Mouse (Mus musculus) adrenal gland, postnatal 10 days (tissue): ENCODE data around the gene Adora3. TPM values are rescaled to one million over a fixed set of nuclear protein-coding genes. Genes with fewer than 3 reads are reported as not detected.

Source experiments
- DNase-seq: peaks from one replicate; pipeline ENCODE4 v3.0.0; 2021; ENCODE audit warnings: mixed read lengths
- total RNA-seq, 2 experiments: library from RNA; stranded (reverse); gene quantifications; 2 replicates each; pipeline ENCODE4 v1.2.3; 2021

The Adora3 gene
- total RNA-seq, 2 experiments from 2014 or later, result 0.54 TPM; not detected in 1

DNA sequence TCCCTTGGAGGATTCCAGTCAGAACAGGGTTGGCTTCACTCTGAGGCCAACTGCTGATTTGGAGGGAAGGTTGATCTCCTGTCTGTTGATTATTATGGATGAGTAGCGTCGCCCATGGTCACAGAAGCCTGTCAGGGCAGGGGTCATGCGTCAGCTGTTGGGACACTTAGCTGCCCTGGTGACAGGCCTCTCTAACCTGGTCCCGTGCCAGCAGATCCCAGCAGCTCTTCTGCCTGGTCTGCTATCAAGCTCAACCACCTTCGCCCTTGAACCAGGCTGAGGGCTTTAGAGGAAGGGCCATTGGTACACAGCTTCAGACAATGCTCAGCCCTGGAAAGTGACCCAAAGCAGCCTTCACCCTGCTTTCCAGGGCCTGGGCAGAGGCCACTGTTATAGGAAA is 5.4 kb downstream of the Adora3 start:
- DNase-seq, result peak; percentile 79

DNA sequence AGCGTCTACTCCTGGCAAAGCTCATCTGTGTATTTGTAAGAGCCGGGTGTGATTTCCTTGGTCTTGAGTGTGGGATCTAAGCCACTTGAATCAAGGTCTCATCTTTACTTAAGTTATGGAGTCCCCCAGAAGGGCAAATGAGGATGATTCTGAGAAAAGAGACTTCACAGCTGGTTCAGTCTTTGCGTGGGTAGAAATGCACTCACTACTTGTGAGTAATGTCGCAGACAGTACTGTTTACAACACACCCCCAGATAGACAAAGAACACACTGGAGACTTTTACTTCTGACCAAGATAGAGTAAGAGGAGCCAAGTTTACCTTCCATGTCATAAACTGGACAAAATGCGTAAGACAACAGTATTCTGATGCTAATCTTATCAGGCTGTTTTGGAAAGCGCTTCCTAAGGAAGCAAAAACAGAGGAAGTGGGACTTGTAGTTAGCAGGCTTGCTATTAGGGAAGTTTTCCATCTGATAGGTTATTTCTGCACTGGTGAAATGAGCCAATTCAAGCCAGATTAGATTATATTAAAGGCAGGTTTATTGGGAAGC is 6.7 kb downstream of the Adora3 start:
- DNase-seq, result no peak

DNA sequence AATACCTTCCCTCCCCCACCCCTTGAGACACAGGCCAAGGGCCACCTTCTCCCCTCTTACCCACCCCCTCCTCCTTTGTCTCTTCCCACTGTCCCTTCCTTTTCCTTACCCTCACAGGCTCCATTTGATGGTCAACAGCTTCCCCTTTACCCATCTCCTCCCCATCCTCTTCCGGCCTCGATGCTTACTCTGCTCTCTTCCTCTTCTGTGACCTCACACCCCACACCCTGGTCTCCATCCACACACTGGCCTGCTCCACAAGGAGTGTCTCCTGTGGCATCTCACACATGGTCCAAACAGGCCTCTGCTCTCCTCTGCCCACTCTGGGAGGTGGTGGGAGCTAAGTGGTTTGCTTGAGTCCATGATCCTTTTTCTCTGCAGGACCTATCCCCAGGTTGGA is 7.3 kb downstream of the Adora3 start:
- DNase-seq, result no peak

DNA sequence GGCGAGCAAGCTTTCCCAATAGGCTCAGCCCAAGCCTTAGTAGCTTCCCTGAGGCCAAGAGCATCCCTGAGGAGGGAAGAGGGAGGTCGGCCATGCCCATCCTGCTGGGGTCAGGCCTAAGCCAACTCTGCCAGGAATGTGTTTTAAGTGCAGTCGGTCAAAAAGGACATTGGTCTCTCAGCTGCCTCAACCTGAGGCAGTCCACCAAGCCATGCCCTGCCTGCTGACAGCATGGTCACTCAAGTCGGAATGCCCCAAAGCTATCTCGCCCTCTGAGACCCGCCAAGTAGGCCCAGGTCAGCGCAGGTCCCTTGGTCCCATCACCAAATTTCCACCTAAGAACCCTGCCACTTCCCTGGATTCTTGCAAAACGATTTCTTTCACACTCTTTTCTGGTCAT is 8.1 kb downstream of the Adora3 start:
- no peak for DNase-seq

DNA sequence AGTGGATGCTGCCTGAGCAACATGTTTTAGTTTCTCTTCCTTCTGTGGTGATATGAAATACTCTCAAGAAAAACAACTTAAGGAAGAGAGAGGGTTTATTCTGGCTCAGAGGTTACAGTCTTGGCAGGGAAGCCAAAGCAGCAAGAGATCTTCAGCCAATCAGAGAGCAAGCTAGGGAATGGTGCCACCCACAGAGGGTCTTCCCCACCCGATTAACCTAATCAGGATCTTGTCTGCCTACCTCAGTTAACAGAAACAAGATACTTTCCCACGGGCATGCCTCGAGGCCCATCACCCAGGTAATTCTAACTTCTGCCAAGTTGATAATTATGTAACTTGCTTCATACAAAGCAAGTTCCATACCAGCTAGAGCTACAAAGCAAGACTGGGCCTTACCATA is 9.8 kb downstream of the Adora3 start:
- DNase-seq, result no peak

DNA sequence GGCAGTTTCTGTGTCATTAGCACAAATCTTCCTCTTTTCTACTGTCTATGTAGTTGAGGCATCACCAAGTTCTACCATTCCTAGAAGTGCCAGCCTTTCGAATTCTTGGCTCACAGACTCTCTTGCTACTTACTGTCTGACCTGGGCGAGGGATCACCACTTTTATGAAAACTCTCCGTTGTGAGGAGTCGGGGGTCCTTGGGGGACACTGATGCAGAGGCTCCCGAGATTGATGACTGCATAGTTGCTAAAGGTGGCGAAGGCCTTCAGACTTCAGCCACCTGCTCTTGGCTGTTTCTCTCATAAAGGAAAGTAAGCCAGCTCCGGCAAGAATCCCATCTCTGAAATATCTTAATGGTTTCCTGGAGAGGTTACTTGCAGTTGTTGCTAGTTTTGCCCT is 11.4 kb downstream of the Adora3 start:
- DNase-seq, result no peak

DNA sequence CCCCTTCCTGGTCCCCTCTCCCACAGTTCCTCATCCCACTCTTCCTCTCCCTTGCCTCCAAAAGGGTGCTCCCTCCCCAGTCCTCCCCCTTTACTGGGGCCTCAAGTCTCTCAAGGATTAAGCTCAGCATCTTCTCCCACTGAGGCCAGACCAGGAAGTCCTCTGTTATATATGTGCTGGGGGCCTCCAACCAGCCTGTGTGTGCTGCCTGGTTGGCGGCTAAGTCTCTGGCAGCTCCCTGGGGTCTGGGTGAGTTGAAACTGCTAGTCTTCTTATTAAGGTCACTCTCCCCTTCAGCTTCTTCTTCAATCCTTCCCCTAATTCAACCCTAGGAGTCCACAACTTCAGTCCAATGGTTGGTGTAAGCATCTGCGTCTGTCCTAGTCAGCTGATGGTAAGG is 12.5 kb downstream of the Adora3 start:
- DNase-seq, result no peak

DNA sequence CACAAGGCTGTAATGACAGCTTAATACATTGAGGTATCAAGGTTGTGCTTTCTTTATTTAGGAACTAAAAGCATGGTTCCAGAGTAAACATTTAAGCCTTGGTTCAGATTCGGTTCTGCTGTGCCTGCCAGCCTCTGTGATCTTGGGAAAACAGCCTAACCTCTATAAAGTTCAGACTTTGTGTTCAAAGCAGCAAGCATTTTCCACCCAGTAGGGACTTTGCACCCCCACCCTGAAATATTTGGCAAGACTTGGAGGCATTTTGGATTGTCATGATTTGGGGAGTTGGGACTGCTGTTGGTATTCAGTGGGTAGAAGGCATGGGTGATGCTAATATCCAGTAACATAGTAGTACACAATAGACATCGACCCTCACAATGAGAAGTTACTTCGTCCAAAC is 18.3 kb downstream of the Adora3 start:
- no peak for DNase-seq

DNA sequence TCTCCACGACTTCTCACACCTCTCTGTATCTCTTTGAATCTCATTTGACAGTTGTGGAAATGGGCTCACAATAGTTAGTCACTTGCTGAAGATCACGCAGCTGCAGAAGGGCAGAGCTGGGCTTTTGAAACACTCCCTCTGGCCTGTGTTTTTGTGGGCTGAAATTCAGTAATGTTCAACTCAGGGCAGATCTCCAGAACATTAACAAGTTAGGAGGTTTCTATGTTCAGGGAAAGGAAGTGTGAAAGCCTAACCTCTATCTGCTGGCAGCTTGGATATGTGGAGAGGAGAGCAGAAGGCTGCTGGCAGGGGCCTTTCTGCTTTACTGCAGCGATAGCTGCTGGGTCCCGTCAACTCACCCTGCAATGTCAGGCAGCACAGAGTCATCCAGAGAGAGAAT is 19.6 kb downstream of the Adora3 start:
- DNase-seq, result no peak

DNA sequence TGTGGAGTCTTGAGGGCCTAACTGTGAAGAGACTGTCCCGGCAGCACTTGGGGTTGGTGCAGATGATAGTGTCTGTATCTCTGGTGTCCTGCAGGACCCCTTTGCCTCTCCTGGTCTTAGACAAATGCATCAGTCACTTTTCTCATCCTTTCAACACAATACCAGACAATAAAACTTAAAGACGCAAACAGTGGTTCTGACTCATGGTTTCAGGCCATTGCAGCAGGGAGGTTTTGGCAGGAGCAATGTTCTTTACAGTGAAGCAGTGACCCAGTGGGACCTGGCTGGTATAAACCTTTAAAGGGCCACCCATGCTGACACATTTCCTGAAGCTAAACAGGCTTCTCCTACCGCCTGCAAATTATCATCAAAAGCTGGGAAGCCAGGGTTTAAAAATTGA is 20.5 kb downstream of the Adora3 start:
- no peak for DNase-seq

DNA sequence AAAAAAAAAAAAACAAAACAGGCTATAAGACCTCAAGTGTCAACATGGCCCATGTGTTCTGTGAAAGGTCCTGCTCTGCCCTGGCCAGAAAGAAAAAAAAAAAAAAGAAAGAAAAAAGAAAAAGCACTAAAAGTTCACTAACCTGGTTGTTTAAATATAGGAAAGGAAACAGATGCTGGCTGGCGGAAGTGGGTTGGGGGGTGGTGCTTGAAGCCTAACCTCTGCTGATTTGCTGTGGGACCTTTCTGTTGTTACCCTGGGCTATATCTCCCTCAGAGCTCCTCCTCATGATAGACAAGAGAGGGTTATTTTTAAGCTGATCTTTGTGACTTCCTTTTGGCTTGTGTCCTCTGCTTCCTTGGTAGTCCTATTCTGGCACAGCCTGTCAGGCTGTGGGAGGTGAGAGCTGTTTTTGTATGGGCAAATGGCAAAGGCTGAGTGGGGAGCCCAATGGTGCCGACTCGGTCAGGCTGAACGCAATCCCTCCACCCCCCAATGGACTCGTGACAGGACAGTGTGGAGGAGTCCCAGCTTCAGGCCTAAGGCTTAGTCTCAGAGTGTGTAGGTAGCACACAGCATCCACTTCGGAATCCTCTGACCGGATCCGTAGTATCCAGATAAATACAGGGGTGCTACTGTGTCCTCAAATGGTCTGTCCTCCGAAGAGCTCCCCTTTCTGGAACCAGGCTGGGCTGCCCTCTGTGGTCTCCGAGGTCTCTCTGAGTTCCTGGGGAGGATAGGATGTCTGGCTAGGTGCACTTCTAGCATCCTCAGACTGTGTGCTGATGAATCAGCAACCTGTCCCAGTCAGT is 21.3 kb downstream of the Adora3 start:
- peak; percentile 42 for DNase-seq

DNA sequence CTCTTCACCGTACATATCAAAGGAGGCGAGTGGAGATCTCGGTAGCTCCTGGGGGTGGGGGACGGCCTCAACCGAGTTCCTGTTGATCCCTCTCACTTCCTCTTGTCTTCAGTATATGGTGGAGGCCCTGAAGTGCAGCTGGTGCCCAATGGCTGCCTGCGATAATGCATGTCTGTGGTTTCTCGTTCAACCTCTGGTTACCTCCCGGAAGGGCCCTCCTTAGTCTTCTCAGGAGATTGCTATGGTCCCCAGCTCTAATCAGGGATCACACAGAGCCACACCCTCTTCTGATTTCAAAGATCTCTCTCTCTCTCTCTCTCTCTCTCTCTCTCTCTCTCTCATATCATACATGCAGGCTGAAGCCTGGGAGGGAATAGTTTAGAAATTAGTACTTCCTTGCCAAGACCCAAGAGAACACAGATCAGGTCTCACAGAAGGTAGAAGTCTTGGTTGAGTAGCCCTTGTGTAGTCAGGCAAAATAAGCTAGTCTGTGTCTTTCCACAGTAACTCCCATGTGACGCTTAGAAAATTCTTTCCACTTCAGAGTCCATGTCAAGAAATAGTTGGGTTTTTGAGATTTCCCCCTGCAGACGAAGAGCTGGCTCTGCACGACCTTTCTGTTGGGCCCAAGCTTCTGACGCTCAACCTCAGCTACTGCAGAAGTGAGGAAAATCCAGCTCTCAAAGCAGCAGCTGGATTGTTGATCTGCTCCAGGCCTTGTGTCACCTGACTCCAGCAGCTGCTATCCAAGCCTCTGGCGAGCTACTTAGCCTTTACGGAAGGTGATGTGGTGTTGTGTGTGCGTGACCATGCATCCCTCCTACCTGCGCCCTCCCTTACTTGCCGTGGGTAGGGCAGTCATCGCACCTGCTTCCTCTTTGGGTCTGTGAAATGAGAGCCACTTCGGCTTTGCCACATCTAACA is 22.2 kb downstream of the Adora3 start:
- no peak for DNase-seq

DNA sequence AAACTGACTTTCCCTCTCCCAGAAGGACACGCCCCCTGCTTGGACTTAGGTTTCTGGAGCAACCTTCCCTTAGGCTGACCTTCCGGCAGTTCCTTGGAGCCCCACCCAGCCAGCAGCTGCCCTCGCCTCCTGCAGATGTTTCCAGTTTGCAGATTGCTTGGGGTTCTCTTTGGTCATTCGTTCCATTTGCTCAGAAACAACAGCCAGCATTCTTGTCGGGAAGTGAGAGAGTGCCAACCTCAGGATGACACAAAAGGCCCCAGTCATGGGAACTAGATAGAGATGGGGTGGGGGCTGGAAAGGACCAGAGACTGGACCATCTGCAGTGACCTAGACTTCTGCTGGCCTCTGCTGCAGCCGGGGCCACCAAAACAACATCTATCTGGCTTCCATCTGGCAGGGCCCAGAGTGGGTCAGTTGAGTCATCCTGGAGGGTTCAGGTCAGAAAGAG is 23.3 kb downstream of the Adora3 start:
- peak; percentile 46 for DNase-seq

DNA sequence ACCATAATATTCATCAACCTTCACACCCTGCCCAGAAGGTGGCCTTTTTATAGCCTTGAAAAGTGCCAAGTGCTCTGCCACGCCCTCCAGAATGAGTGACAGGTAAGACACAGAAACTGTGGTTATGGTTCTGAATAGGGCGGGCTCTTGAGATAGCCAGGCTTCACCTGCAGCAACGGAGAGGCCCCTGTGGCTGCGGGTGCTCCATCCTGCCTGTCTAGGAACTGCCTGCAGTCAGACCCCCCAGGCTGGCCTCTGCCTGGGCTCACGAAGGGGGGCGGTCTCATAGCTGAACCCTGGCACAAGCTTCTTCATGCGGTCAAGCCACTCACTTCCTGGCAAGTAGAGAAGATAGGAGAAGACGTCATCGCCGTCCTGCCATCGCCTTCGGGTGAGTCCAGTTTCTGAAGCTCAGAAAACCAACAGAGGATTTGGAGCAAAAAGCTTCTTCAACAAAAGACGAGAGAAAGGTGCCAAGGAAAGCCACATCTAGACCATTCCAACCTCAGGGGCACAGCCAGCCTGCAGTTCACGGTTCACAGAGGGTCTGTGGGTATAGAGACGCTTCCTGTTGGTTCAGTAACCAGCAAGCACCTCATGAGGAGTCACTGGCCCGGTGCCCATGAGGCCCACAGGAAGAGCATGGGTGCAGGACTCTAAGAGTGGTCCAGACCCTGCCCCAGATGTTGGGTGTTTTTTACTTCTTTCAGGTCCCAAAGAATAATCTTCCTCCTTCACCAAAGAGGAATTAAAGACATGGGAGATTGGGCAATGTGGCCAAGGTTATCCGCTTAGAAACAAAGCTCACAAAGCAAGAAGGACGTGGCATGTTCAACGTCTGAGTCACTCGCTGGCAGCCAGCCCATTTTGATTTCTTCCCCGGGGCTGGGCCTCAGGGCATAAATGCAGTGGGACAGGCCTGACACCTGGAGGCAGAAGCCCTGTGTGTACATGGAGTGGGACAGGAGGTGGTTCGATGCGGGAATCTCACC is 24.2 kb downstream of the Adora3 start:
- DNase-seq, result peak; percentile 98

DNA sequence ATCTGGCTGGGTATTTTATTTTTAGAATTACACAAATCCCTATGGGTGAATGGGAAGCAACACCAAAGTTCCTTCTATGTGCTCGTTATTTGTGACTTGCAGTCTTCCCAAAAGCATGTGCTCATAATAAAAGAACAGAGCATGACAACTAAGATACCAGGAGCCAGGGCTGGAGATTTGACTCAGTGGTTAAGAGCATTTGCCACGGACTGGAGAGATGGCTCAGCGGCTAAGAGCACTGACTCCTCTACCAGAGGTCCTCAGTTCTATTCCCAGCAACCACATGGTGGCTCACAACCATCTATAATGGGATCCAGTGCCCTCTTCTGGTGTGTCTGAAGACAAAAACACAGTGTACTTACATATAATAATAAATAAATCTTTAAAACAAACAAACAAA is 26.2 kb downstream of the Adora3 start:
- DNase-seq, result no peak

DNA sequence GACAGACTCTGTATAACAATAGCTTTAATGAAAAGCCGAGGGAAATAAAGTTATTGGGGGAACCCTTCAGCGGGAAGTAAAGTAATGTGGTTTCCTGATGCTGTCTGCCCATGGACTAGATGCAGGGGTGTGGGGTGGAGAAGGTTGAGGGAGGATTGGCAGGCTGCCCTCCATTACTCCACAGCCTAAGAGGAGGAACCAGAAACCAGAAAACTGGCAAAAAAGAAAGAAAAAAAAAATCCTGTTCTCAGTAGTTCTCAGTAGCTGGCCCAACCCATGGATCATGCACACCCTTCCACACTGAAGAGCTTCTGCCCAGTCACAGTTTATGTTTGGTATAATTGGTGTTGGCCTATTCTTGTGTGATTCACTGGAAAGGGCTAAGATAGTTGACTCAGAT is 27.7 kb downstream of the Adora3 start:
- DNase-seq, result peak; percentile 53

DNA sequence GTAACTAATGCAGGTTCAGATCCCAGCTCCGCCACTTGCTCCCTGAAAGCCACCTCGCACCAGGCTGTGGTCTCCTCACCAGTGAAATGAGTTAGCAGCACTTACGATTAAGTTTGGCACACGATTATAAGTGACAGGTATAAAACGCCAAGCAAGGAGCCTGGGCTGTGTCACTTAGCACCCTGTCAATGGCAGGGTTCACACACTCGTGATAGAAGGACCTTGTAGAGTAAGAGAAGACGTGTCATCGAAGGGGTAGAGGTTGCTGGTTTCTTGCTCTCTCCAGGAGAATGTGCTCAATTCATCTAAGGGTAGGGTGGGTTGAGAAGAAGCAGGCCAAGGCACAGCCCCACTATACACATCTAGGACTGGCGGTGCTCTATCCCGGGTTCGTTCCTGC is 28.2 kb downstream of the Adora3 start:
- no peak for DNase-seq

DNA sequence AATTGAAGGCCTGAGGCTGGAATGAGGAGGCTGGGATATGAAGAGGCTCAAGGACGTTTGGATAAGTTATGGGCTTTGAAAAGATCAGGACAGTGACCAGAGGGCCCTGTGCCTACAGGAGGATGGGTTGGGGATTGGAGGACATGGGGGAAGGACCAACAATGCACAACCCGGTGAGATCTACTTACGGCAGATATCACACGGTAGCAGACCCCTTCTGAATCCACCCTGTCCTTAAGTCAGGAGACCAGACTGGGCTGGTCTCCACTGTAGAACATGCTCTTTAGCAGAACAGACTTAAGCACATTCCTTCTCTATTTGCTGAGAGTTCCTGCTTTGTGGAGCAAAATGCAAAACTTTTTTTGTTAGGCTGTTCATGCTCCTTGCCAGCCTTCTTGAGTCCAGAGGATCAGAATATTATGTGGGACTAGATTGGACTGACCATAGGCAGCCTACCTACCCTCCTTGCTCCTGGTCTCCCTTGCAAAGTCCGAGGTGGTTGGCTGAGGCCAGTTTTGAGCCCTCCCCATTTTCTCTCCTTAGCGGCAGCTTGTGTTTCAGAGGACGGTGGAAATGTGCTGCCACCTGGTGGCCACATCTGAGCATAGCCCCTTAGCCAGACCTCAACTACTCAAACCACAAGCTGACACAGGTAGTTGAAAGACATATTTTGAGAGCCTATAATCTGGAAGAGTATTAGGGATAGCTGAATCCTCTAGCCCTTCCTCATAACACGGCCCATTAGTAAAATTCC is 28.9 kb downstream of the Adora3 start:
- peak; percentile 88 for DNase-seq

DNA sequence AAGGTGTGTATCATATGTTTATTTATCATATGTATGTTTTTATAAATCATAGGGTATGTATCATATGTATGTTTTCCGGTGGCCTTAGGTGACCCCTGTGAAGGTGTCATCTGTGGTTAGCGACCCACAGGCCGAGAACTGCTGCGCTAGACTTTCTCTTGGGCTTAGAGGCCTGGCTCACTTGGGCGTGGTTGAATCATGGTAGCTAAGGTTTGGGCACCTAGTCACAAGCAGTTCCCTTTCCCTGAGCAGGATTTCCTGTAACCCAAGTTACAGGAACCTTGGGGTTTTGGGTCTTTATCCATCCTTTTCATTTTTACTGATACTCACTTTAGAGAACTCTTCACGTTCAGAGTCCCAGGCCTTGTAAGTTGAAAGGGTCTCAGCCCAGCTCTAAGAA is 29.6 kb downstream of the Adora3 start:
- no peak for DNase-seq

DNA sequence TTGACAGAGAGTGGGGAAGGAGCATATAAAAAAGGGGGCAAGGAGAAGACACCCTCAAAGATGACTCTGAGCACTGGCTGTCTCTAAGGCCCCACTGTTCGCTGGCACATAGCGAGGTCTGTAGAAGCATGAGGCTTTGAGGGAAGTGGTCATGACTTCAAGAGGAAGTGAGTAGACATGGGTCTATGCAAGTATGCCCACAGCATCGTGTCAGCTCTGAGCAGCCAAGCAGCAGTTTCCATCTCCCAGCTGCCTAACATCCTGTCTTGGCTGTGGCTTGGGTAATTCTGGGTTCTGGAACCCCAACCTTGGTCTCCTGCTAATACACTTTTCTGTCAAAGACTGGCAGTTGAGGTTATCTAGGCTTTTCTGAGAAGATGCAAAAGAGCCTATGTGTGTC is 30.1 kb downstream of the Adora3 start:
- DNase-seq, result no peak

DNA sequence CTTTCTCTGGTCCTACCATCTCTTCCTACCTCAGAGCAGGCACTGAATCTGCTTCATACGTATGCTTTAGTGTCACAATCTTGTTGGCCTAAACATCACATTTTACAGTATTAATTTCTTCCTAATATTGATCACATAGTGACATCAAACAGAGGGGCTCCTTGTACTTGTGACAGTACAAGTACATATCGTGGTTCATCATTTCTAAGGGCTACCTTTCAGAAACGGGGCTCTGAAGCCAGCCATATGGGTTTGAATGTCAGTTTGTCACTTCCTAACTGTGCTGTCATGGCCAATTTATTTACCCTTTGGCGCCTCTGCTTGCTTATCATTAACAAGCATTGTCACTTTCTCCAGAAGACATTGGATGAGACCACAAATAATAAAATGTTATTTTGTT is 30.8 kb downstream of the Adora3 start:
- DNase-seq, result no peak
